Mouse (Mus musculus) myocyte (in vitro differentiated cells): ENCODE measurements around the gene Kif1a.

Source experiments
- MAX ChIP-seq: IDR thresholded peaks from one replicate; pipeline ENCODE4 v1.6.1; 2011; ENCODE audit warnings: low read depth, mild to moderate bottlenecking, control low read depth
- POLR2A ChIP-seq: IDR thresholded peaks from one replicate; pipeline ENCODE4 v1.6.1; 2011; ENCODE audit warnings: low read depth, mild to moderate bottlenecking, control low read depth, moderate library complexity; ENCODE audit not compliant: insufficient read length
- POLR2AphosphoS2 ChIP-seq: IDR thresholded peaks from one replicate; pipeline ENCODE4 v1.6.1; 2011; ENCODE audit warnings: low read depth, control low read depth; ENCODE audit not compliant: insufficient read length

GRCm38 (mm10) chr1:93082121-93082520 is 19.6 kb downstream of the Kif1a start:
- TF ChIP-seq POLR2A (no peak), POLR2AphosphoS2 (no peak), MAX (no peak)
